Mouse (Mus musculus) G1E (cell line): ENCODE data around the gene Ccdc8. TPM values are rescaled to one million over a fixed set of nuclear protein-coding genes. Genes with fewer than 3 reads are reported as not detected.

ENCODE experiments used
- ATAC-seq: 2 replicates; pipeline ENCODE4 v1.8.0; 2016; ENCODE audit warnings: mild to moderate bottlenecking; ENCODE audit not compliant: insufficient number of reproducible peaks, poor library complexity, low FRiP score, severe bottlenecking; ENCODE audit errors: extremely low read depth
- DNase-seq: peaks from one replicate; pipeline ENCODE4 v3.0.0; 2012; ENCODE audit warnings: low spot score
- H3K27me3 ChIP-seq: 2 replicates; pipeline ENCODE4 v1.6.1; 2012; ENCODE audit warnings: mild to moderate bottlenecking, low read length, inconsistent platforms; ENCODE audit not compliant: insufficient read depth
- H3K36me3 ChIP-seq: replicated peaks from 2 replicates; pipeline ENCODE3; 2012; ENCODE audit warnings: mild to moderate bottlenecking, inconsistent platforms
- H3K4me1 ChIP-seq: 2 replicates; pipeline ENCODE4 v1.6.1; 2012; ENCODE audit warnings: low read depth, low read length, inconsistent platforms, mixed read lengths; ENCODE audit not compliant: insufficient read depth
- H3K4me3 ChIP-seq: 2 replicates; pipeline ENCODE4 v1.5.1; 2012; ENCODE audit warnings: low read depth, mild to moderate bottlenecking, inconsistent platforms, low read length, moderate library complexity, mixed read lengths
- H3K9me3 ChIP-seq: replicated peaks from 2 replicates; pipeline ENCODE4 v1.6.1; 2012; ENCODE audit warnings: inconsistent platforms
- CTCF ChIP-seq: IDR thresholded peaks from 2 replicates; pipeline ENCODE4 v1.5.1; 2012; ENCODE audit warnings: low read depth, low read length, inconsistent platforms, mixed read lengths
- GATA1 ChIP-seq: IDR thresholded peaks from 2 replicates; pipeline ENCODE4 v1.6.1; 2012; ENCODE audit warnings: borderline replicate concordance, low read length, inconsistent platforms, mixed read lengths
- GATA2 ChIP-seq: IDR thresholded peaks from 2 replicates; pipeline ENCODE4 v1.6.1; 2012; ENCODE audit warnings: low read depth, low read length, inconsistent platforms, borderline replicate concordance
- POLR2AphosphoS5 ChIP-seq: IDR thresholded peaks from 2 replicates; pipeline ENCODE4 v1.6.1; 2012; ENCODE audit warnings: low read depth, low read length, inconsistent platforms; ENCODE audit not compliant: insufficient replicate concordance
- TAL1 ChIP-seq: conservative IDR thresholded peaks from 2 replicates; pipeline ENCODE4 v1.6.1; 2012; ENCODE audit warnings: low read depth, low read length, inconsistent platforms, mixed read lengths
- polyA plus RNA-seq: library from polyadenylated mRNA; stranded (reverse); fragments of >175 nt; gene quantifications from 2 replicates; pipeline ENCODE4 v1.2.3, GENCODE M21; 2012
- total RNA-seq, 2 experiments: library from RNA; stranded (forward) in 1 of 2; stranded (reverse) in 1 of 2; fragments of 200-1000 nt in 1 of 2; fragments of >200 nt in 1 of 2; fragmentation: Nextera tagmentation in 1 of 2; gene quantifications; 2 replicates each; pipeline ENCODE4 v1.2.3; 2014 to 2017

Gene Ccdc8
- total and polyA plus RNA-seq, 3 experiments, result 3.3 to 17.6 (median 7.1) TPM

- no peaks in the 10 kb centered on the region for H3K27me3 ChIP-seq
- peaks cover 73% of the 10 kb centered on the region for H3K4me1 ChIP-seq
- H3K36me3 ChIP-seq, result peaks cover 77% of the 10 kb centered on the region
- peak overlapping the region; percentile 96 for H3K4me3 ChIP-seq
- DNase-seq (no peak), ATAC-seq (no peak)
- no peak for TF ChIP-seq TAL1
- TF ChIP-seq GATA1, result no peak
- TF ChIP-seq GATA2, result no peak
- TF ChIP-seq CTCF, result no peak
- no peak for TF ChIP-seq POLR2AphosphoS5
- no peaks in the 10 kb centered on the region for H3K9me3 ChIP-seq
These were observed 33.6 kb downstream of the Ccdc8 start for GRCm38 (mm10) chr7:17025896-17026622.

- Histone ChIP-seq H3K36me3 (peaks cover 77% of the 10 kb centered on the region), H3K9me3 (no peaks in the 10 kb centered on the region), H3K27me3 (no peaks in the 10 kb centered on the region), H3K4me3 (peak overlapping the region; percentile 96), H3K4me1 (peaks cover 68% of the 10 kb centered on the region)
- DNase-seq (peak; percentile 60), ATAC-seq (peak; percentile 37; the same call in 1 of the 2 replicates)
- TF ChIP-seq TAL1, result no peak
- TF ChIP-seq POLR2AphosphoS5, result no peak
- TF ChIP-seq GATA1, result no peak
- no peak for TF ChIP-seq GATA2
- peak; percentile 60 for TF ChIP-seq CTCF
These were observed 34.4 kb downstream of the Ccdc8 start for GRCm38 (mm10) chr7:17026710-17027587.

GRCm38 (mm10) chr7:17027588-17028343, 35.3 kb downstream of the Ccdc8 start, which contains the start of gene Ppp5c:
TSS of gene Ppp5c (minus strand) at chr7:17027924.
- peak; percentile 35 for ATAC-seq
- Histone ChIP-seq H3K4me1 (peaks cover 60% of the 10 kb centered on the region), H3K27me3 (no peaks in the 10 kb centered on the region), H3K4me3 (peak within 1 kb of the TSS; percentile 96), H3K9me3 (no peaks in the 10 kb centered on the region), H3K36me3 (peaks cover 77% of the 10 kb centered on the region)
- peak; percentile 91 for DNase-seq
- TF ChIP-seq TAL1 (no peak), GATA2 (no peak), POLR2AphosphoS5 (no peak; the same call in 1 of the 2 replicates), CTCF (no peak), GATA1 (no peak)

DNA sequence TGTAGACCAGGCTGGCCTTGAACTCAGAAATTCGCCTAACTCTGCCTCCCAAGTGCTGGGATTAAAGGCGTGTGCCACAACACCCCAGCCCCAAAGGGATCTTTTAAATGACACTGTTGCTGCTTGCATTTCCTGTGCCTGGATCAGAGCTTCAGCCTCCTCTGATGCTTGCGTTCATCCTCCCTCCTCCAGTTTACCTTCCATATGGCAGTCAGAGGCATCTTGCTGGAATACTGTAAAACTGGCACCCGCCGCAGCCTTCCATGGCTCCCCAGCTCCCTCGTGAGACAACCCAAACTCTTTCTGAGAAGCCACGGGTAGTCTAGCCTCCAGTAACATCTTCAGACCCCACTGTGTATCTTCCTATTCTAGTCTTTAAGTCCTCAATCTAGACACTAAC, 36.4 kb downstream of the Ccdc8 start:
- no peaks in the 10 kb centered on the region for H3K9me3 ChIP-seq
- DNase-seq, result no peak
- TF ChIP-seq GATA2 (no peak), CTCF (no peak), TAL1 (no peak), POLR2AphosphoS5 (no peak), GATA1 (no peak)
- H3K4me1 ChIP-seq, result peaks cover 48% of the 10 kb centered on the region
- peaks cover 77% of the 10 kb centered on the region for H3K36me3 ChIP-seq
- ATAC-seq, result no peak
- no peak overlapping the region for H3K4me3 ChIP-seq
- no peaks in the 10 kb centered on the region for H3K27me3 ChIP-seq

GRCm38 (mm10) chr7:17030239-17030638, 37.7 kb downstream of the Ccdc8 start:
- H3K4me3 ChIP-seq, result no peak overlapping the region
- no peaks in the 10 kb centered on the region for H3K9me3 ChIP-seq
- TF ChIP-seq POLR2AphosphoS5 (no peak), CTCF (no peak), TAL1 (no peak), GATA1 (no peak), GATA2 (no peak)
- H3K4me1 ChIP-seq, result peaks cover 35% of the 10 kb centered on the region
- ATAC-seq (no peak), DNase-seq (no peak)
- H3K36me3 ChIP-seq, result peaks cover 77% of the 10 kb centered on the region
- no peaks in the 10 kb centered on the region for H3K27me3 ChIP-seq
